Mouse (Mus musculus): Measurements from ENCODE around the gene Ankrd37.

Ankrd37 gene

GRCm38 (mm10) chr8:46005596-46005995 is at the start of gene Ankrd37:
Gene Ankrd37, minus strand, starts transcription at chr8:46005707.
- in situ Hi-C loops (cut with MseI, MboI): no loop called here

GRCm38 (mm10) chr8:46040260-46040659 is 34.8 kb upstream of the Ankrd37 start:
- in situ Hi-C loops (cut with MseI, MboI): no loop called here

- in situ Hi-C loops (cut with MseI, MboI): no loop called here
Measured at GRCm38 (mm10) chr8:46039666-46040065, 34.2 kb upstream of the Ankrd37 start.

GRCm38 (mm10) chr8:46036217-46036616 is 30.7 kb upstream of the Ankrd37 start:
- in situ Hi-C loops (cut with MseI, MboI): no loop called here

- in situ Hi-C loops (cut with MseI, MboI): no loop called here
Measured at GRCm38 (mm10) chr8:46024392-46024791, 18.9 kb upstream of the Ankrd37 start.

- in situ Hi-C loops (cut with MseI, MboI): no loop called here
Measured at GRCm38 (mm10) chr8:46022758-46023157, 17.3 kb upstream of the Ankrd37 start.

- in situ Hi-C loops (cut with MseI, MboI): no loop called here
Measured at GRCm38 (mm10) chr8:46022203-46022602, 16.7 kb upstream of the Ankrd37 start.

GRCm38 (mm10) chr8:46010746-46011680 is 5.5 kb upstream of the Ankrd37 start:
- in situ Hi-C loops (cut with MseI, MboI): no loop called here

- in situ Hi-C loops (cut with MseI, MboI): no loop called here
Measured at GRCm38 (mm10) chr8:46010306-46010705, 4.8 kb upstream of the Ankrd37 start.

GRCm38 (mm10) chr8:46007050-46007672 is 1.7 kb upstream of the Ankrd37 start:
- in situ Hi-C loops (cut with MseI, MboI): no loop called here

- in situ Hi-C loops (cut with MseI, MboI): no loop called here
Measured at GRCm38 (mm10) chr8:45999784-46000705, 5.5 kb downstream of the Ankrd37 start.

GRCm38 (mm10) chr8:45999138-45999783 is 6.2 kb downstream of the Ankrd37 start, which contains the start of gene Lrp2bp:
Gene Lrp2bp, plus strand, starts transcription at chr8:45999303.
- in situ Hi-C loops (cut with MseI, MboI): no loop called here

GRCm38 (mm10) chr8:45998228-45998627 is 7.3 kb downstream of the Ankrd37 start:
- in situ Hi-C loops (cut with MseI, MboI): no loop called here

GRCm38 (mm10) chr8:45995576-45995975 is 9.9 kb downstream of the Ankrd37 start:
- in situ Hi-C loops (cut with MseI, MboI): no loop called here

- in situ Hi-C loops (cut with MseI, MboI): no loop called here
Measured at GRCm38 (mm10) chr8:45994111-45994510, 11.4 kb downstream of the Ankrd37 start.

GRCm38 (mm10) chr8:45990631-45991310 is 14.7 kb downstream of the Ankrd37 start:
- in situ Hi-C loops (cut with MseI, MboI): no loop called here

- in situ Hi-C loops (cut with MseI, MboI): no loop called here
Measured at GRCm38 (mm10) chr8:45988189-45988588, 17.3 kb downstream of the Ankrd37 start.

GRCm38 (mm10) chr8:45986665-45987064 is 18.8 kb downstream of the Ankrd37 start:
- in situ Hi-C loops (cut with MseI, MboI): no loop called here

GRCm38 (mm10) chr8:45975837-45976468 is 29.6 kb downstream of the Ankrd37 start:
- in situ Hi-C loops (cut with MseI, MboI): no loop called here

All from mouse trophoblast stem cell (cell line).